ENCODE assay signal across 15 mouse cellular contexts in genomic region chr2:29857341-29857740, GRCm38 (mm10). TPM values are rescaled to one million over a fixed set of nuclear protein-coding genes. Genes with fewer than 3 reads are reported as not detected.
DNase-seq lines count a peak whose midpoint lies in the region; ATAC-seq and TF ChIP-seq lines count a peak whose summit lies in the region.
"Had no signal": no experiment of that assay in that cellular context is flagged by ENCODE, and none has a peak within 500 bp of the region (broad histone marks: within the 10 kb centered on the region; RNA-seq: fewer than 3 reads in every experiment).

No protein-coding gene starts in this region.

- H3K4me3 ChIP-seq in gastrocnemius, adult 2 months: peak overlapping the region; percentile 37; the same call in 1 of the 2 replicates
- H3K4me3 ChIP-seq in neural tube, embryonic 11.5 days (ENCODE audit: low read depth, low read length): no peak overlapping the region
- H3K4me3 ChIP-seq in neural tube, embryonic 15.5 days (replicated peaks): no peak overlapping the region
- H3K4me3 ChIP-seq in hindbrain, postnatal 0 days (ENCODE audit: low read length): no peak overlapping the region
- no peak overlapping the region for H3K4me3 ChIP-seq in kidney, adult 2 months (ENCODE audit: insufficient read depth, low read depth, low read length)
- H3K4me3 ChIP-seq: forebrain, embryonic 13.5 days; limb, embryonic 12.5 days; lung, embryonic 15.5 days had no signal

- intact Hi-C loops in gastrocnemius, adult 2 months (cut with DNase I): loop anchor here (10.0 kb wide), 1 partner anchor 93 kb away; no protein-coding TSS in a partner anchor

- H3K27me3 ChIP-seq in neural tube, embryonic 11.5 days (ENCODE audit: control insufficient read depth, insufficient read depth, low read length): no peaks in the 10 kb centered on the region
- H3K27me3 ChIP-seq in neural tube, embryonic 15.5 days (replicated peaks): no peaks in the 10 kb centered on the region
- H3K27me3 ChIP-seq in hindbrain, postnatal 0 days (ENCODE audit: insufficient read depth, low read length): no peaks in the 10 kb centered on the region
- no peaks in the 10 kb centered on the region for H3K27me3 ChIP-seq in kidney, adult 2 months (replicated peaks; ENCODE audit: control insufficient read depth, insufficient read depth, low read length)

- H3K27ac ChIP-seq in gastrocnemius, adult 2 months: peak overlapping the region; percentile 71
- peak overlapping the region; percentile 95 for H3K27ac ChIP-seq in neural tube, embryonic 11.5 days (ENCODE audit: low read depth, low read length)
- H3K27ac ChIP-seq in neural tube, embryonic 15.5 days (replicated peaks): no peak overlapping the region
- H3K27ac ChIP-seq in hindbrain, postnatal 0 days: no peak overlapping the region
- no peak overlapping the region for H3K27ac ChIP-seq in kidney, adult 2 months (ENCODE audit: insufficient read depth, low read depth, low read length)
- H3K27ac ChIP-seq: forebrain, embryonic 13.5 days; limb, embryonic 12.5 days; lung, embryonic 15.5 days had no signal

- no peak overlapping the region for H3K4me2 ChIP-seq in neural tube, embryonic 11.5 days (ENCODE audit: low read depth)
- no peak overlapping the region for H3K4me2 ChIP-seq in neural tube, embryonic 15.5 days
- no peak overlapping the region for H3K4me2 ChIP-seq in hindbrain, postnatal 0 days (ENCODE audit: low read depth, low read length)
- H3K4me2 ChIP-seq: forebrain, embryonic 13.5 days; limb, embryonic 12.5 days; lung, embryonic 15.5 days had no signal

- no peaks in the 10 kb centered on the region for H3K36me3 ChIP-seq in neural tube, embryonic 11.5 days (ENCODE audit: control insufficient read depth, insufficient read depth, low read length)
- H3K36me3 ChIP-seq in neural tube, embryonic 15.5 days: no peaks in the 10 kb centered on the region
- no peaks in the 10 kb centered on the region for H3K36me3 ChIP-seq in hindbrain, postnatal 0 days (ENCODE audit: insufficient read depth, low read length)
- no peaks in the 10 kb centered on the region for H3K36me3 ChIP-seq in kidney, adult 2 months (ENCODE audit: control insufficient read depth, insufficient read depth, low read length)
- H3K36me3 ChIP-seq: G1E; limb, embryonic 12.5 days; lung, embryonic 15.5 days had no signal

- no peak for TF ChIP-seq CTCF in gastrocnemius, adult 2 months (IDR thresholded peaks at IDR 0.05)
- peak; percentile 22 for TF ChIP-seq CTCF in hindbrain, postnatal 0 days (IDR thresholded peaks at IDR 0.05; ENCODE audit: low read depth)
- TF ChIP-seq CTCF in kidney, adult 2 months (conservative IDR thresholded peaks at IDR 0.05; ENCODE audit: insufficient read depth, insufficient read length, low read depth, low read length): no peak

- H3K9ac ChIP-seq in neural tube, embryonic 11.5 days (ENCODE audit: low read length): peak overlapping the region; percentile 49
- no peak overlapping the region for H3K9ac ChIP-seq in neural tube, embryonic 15.5 days (replicated peaks)
- no peak overlapping the region for H3K9ac ChIP-seq in hindbrain, postnatal 0 days (replicated peaks; ENCODE audit: low read length)
- H3K9ac ChIP-seq: forebrain, embryonic 13.5 days; limb, embryonic 12.5 days; lung, embryonic 15.5 days had no signal

- H3K4me1 ChIP-seq in neural tube, embryonic 11.5 days (ENCODE audit: control insufficient read depth, insufficient read depth, low read length): peaks cover 39% of the 10 kb centered on the region
- peaks cover 29% of the 10 kb centered on the region for H3K4me1 ChIP-seq in neural tube, embryonic 15.5 days
- H3K4me1 ChIP-seq in hindbrain, postnatal 0 days (ENCODE audit: insufficient read depth, low read length): no peaks in the 10 kb centered on the region
- no peaks in the 10 kb centered on the region for H3K4me1 ChIP-seq in kidney, adult 2 months (ENCODE audit: control insufficient read depth, insufficient read depth, low read length)
- H3K4me1 ChIP-seq: limb, embryonic 12.5 days; lung, embryonic 15.5 days had no signal

- peak; percentile 53 for DNase-seq in gastrocnemius, adult 2 months
- no peak for DNase-seq in gastrocnemius, postnatal 4 days (ENCODE audit: low spot score in 2 of 2)
- no peak for DNase-seq in neural tube, embryonic 11.5 days (ENCODE audit: low spot score)
- DNase-seq in hindbrain, postnatal 0 days (ENCODE audit: low spot score): no peak
- no peak for DNase-seq in adrenal gland, adult (ENCODE audit: inconsistent age in 2 of 2, low spot score in 1 of 2)
- no peak for DNase-seq in embryo, embryonic 9.5 days (ENCODE audit: extremely low spot score)
- no peak for DNase-seq in kidney, adult 2 months
- DNase-seq: adrenal gland, adult 8-10 months; B cell, adult 2 months; kidney, adult 11 months had no signal

- 24% methylated on average over 2 of the region's 2 CpGs for WGBS in neural tube, embryonic 11.5 days
- 15% methylated on average over 2 of the region's 2 CpGs for WGBS in neural tube, embryonic 15.5 days
- 20% methylated on average over 2 of the region's 2 CpGs for WGBS in hindbrain, postnatal 0 days
- WGBS in kidney, adult 2 months: 45% methylated on average over 2 of the region's 2 CpGs

- no peak for TF ChIP-seq POLR2A in kidney, adult 2 months (IDR thresholded peaks at IDR 0.05; ENCODE audit: low read depth, low read length)

- no peaks in the 10 kb centered on the region for H3K9me3 ChIP-seq in neural tube, embryonic 11.5 days (ENCODE audit: control insufficient read depth, low read length)
- H3K9me3 ChIP-seq in neural tube, embryonic 15.5 days (replicated peaks): no peaks in the 10 kb centered on the region
- no peaks in the 10 kb centered on the region for H3K9me3 ChIP-seq in hindbrain, postnatal 0 days (ENCODE audit: low read length)
- H3K9me3 ChIP-seq: forebrain, embryonic 13.5 days; G1E; limb, embryonic 12.5 days; lung, embryonic 15.5 days had no signal

- ATAC-seq in neural tube, embryonic 11.5 days (ENCODE audit: insufficient read depth, low FRiP score, low TSS enrichment): no peak
- ATAC-seq in neural tube, embryonic 15.5 days (ENCODE audit: low FRiP score): no peak
- no peak for ATAC-seq in hindbrain, postnatal 0 days
- ATAC-seq: forebrain, embryonic 13.5 days had no signal

RNA-seq across cellular contexts. Expression of gene Cercam, which starts 11.6 kb away (rescaled TPM):
- 1 to 10 TPM; 2.2 to 4.6 TPM for total RNA-seq in gastrocnemius, adult 2 months (2021)
- 10 to 100 TPM; 40.0 to 52.1 TPM for total RNA-seq in gastrocnemius, postnatal 4 days (2021)
- polyA plus RNA-seq in neural tube, embryonic 11.5 days (2014; fragmentation: Nextera tagmentation; extraction: Ambion mirVana): 17.5 and 20.2 TPM in 2 replicates
- 25.8 and 27.4 TPM in 2 replicates for polyA plus RNA-seq in neural tube, embryonic 15.5 days (2015; fragmentation: Nextera tagmentation; extraction: Ambion mirVana)
- 32.5 and 37.7 TPM in 2 replicates for total RNA-seq in hindbrain, postnatal 0 days (2014; rRNA removed)
- 17.8 and 20.6 TPM in 2 replicates for polyA plus RNA-seq in hindbrain, postnatal 0 days (2015; fragmentation: Nextera tagmentation; extraction: Ambion mirVana)
- 2.3 and 3.3 TPM in 2 replicates for polyA plus RNA-seq in kidney, adult 2 months (2012; rRNA removed)

RNA-seq across cellular contexts. Expression of gene Odf2, which starts 31.7 kb away (rescaled TPM):
- total RNA-seq in gastrocnemius, adult 2 months (2021): 10 to 100 TPM; 11.9 to 12.7 TPM
- total RNA-seq in gastrocnemius, postnatal 4 days (2021): 10 to 100 TPM; 35.6 to 40.8 TPM
- 74.6 and 78.9 TPM in 2 replicates for polyA plus RNA-seq in neural tube, embryonic 11.5 days (2014; fragmentation: Nextera tagmentation; extraction: Ambion mirVana)
- polyA plus RNA-seq in neural tube, embryonic 15.5 days (2015; fragmentation: Nextera tagmentation; extraction: Ambion mirVana): 62.4 and 66.8 TPM in 2 replicates
- 73.1 and 81.7 TPM in 2 replicates for total RNA-seq in hindbrain, postnatal 0 days (2014; rRNA removed)
- 78.2 and 88.3 TPM in 2 replicates for polyA plus RNA-seq in hindbrain, postnatal 0 days (2015; fragmentation: Nextera tagmentation; extraction: Ambion mirVana)
- polyA plus RNA-seq in kidney, adult 2 months (2012; rRNA removed): 17.6 and 21.5 TPM in 2 replicates

RNA-seq across cellular contexts. Expression of gene Urm1, which starts 37.5 kb away (rescaled TPM):
- total RNA-seq in gastrocnemius, adult 2 months (2021): 10 to 100 TPM; 29.6 to 31.3 TPM
- 10 to 100 TPM; 41.8 to 52.5 TPM for total RNA-seq in gastrocnemius, postnatal 4 days (2021)
- 21.9 and 23.9 TPM in 2 replicates for polyA plus RNA-seq in neural tube, embryonic 11.5 days (2014; fragmentation: Nextera tagmentation; extraction: Ambion mirVana)
- polyA plus RNA-seq in neural tube, embryonic 15.5 days (2015; fragmentation: Nextera tagmentation; extraction: Ambion mirVana): 27.7 and 28.3 TPM in 2 replicates
- 46.1 and 70.7 TPM in 2 replicates for total RNA-seq in hindbrain, postnatal 0 days (2014; rRNA removed)
- polyA plus RNA-seq in hindbrain, postnatal 0 days (2015; fragmentation: Nextera tagmentation; extraction: Ambion mirVana): 28.7 and 29.3 TPM in 2 replicates
- polyA plus RNA-seq in kidney, adult 2 months (2012; rRNA removed): 43.9 and 48.1 TPM in 2 replicates

RNA-seq across cellular contexts. Expression of gene Slc27a4, which starts 54.9 kb away (rescaled TPM):
- total RNA-seq in gastrocnemius, adult 2 months (2021): 1 to 10 TPM; 6.5 to 9.4 TPM
- total RNA-seq in gastrocnemius, postnatal 4 days (2021): 10 to 100 TPM; 16.2 to 16.3 TPM
- 20.5 and 20.8 TPM in 2 replicates for polyA plus RNA-seq in neural tube, embryonic 11.5 days (2014; fragmentation: Nextera tagmentation; extraction: Ambion mirVana)
- polyA plus RNA-seq in neural tube, embryonic 15.5 days (2015; fragmentation: Nextera tagmentation; extraction: Ambion mirVana): 43.0 and 48.9 TPM in 2 replicates
- total RNA-seq in hindbrain, postnatal 0 days (2014; rRNA removed): 139 TPM in 2 replicates
- polyA plus RNA-seq in hindbrain, postnatal 0 days (2015; fragmentation: Nextera tagmentation; extraction: Ambion mirVana): 43.4 and 46.4 TPM in 2 replicates
- 49.7 and 56.2 TPM in 2 replicates for polyA plus RNA-seq in kidney, adult 2 months (2012; rRNA removed)

Comparison
In these comparisons a context has a peak if more than half of its experiments do, and no peak if none do; other contexts are left out.
1. H3K27ac ChIP-seq: peak in gastrocnemius, adult 2 months (single experiment) and neural tube, embryonic 11.5 days (single experiment); none in neural tube, embryonic 15.5 days (single experiment), hindbrain, postnatal 0 days (single experiment) and kidney, adult 2 months (single experiment).